Mouse (Mus musculus) heart, postnatal 0 days (tissue): ENCODE results near the gene Sars2. TPM values are rescaled to one million over a fixed set of nuclear protein-coding genes. Genes with fewer than 3 reads are reported as not detected.
A peak's percentile ranks its signal among the peaks of the same experiment; 100 is the strongest.

Experiments
- ATAC-seq: fragments of 200-750 bp; cut with Nextera tagmentation; 2 replicates; pipeline ENCODE4 v1.8.0; 2017; ENCODE audit warnings: low read depth, moderate number of reproducible peaks, moderate library complexity; ENCODE audit not compliant: insufficient read depth
- DNase-seq: peaks from one replicate; pipeline ENCODE4 v3.0.0-alpha.2; 2016; ENCODE audit warnings: low spot score
- H3K27ac ChIP-seq: fragments of 300-500 bp; sonication (generic); 2 replicates; pipeline ENCODE4 v1.5.1; 2014; ENCODE audit warnings: low read depth, mild to moderate bottlenecking
- H3K27me3 ChIP-seq: fragments of 300-500 bp; sonication (generic); 2 replicates; pipeline ENCODE4 v1.6.1; 2014; ENCODE audit warnings: low read length, mixed read lengths; ENCODE audit not compliant: control insufficient read depth, insufficient read depth
- H3K36me3 ChIP-seq: fragments of 300-500 bp; sonication (generic); replicated peaks from 2 replicates; pipeline ENCODE4 v1.6.1; 2014; ENCODE audit warnings: low read length, mixed read lengths; ENCODE audit not compliant: control insufficient read depth, insufficient read depth
- H3K4me1 ChIP-seq: fragments of 300-500 bp; sonication (generic); 2 replicates; pipeline ENCODE4 v1.6.1; 2014; ENCODE audit warnings: antibody characterized with exemption; ENCODE audit not compliant: control insufficient read depth, insufficient read depth
- H3K4me2 ChIP-seq: fragments of 300-500 bp; sonication (generic); 2 replicates; pipeline ENCODE4 v1.6.1; 2014; ENCODE audit warnings: low read depth, mild to moderate bottlenecking, low read length, moderate library complexity
- H3K4me3 ChIP-seq: fragments of 300-500 bp; sonication (generic); 2 replicates; pipeline ENCODE4 v1.5.1; 2014; ENCODE audit warnings: low read depth, low read length
- H3K9ac ChIP-seq: fragments of 300-500 bp; sonication (generic); replicated peaks from 2 replicates; pipeline ENCODE4 v1.6.1; 2014; ENCODE audit warnings: low read depth, low read length, mixed read lengths
- H3K9me3 ChIP-seq: fragments of 300-500 bp; sonication (generic); replicated peaks from 2 replicates; pipeline ENCODE4 v1.6.1; 2016; ENCODE audit warnings: low read length; ENCODE audit not compliant: control insufficient read depth
- CTCF ChIP-seq: IDR thresholded peaks from 2 replicates; pipeline ENCODE4 v1.5.1; 2016; ENCODE audit warnings: antibody characterized with exemption, control low read depth, low read depth
- EP300 ChIP-seq: IDR thresholded peaks from 2 replicates; pipeline ENCODE4 v1.6.1; 2016; ENCODE audit warnings: antibody characterized with exemption, low read depth
- WGBS: fragments of 180-500 bp; shearing (Covaris S2); extraction: QIAGEN DNeasy Blood & Tissue Kit; methylation state at CpG from one replicate; pipeline ENCODE4 v1.1.7; 2014; 5-methylcytosine and 5-hydroxymethylcytosine counted together
- polyA plus RNA-seq: library from polyadenylated mRNA; unstranded; fragments of >200 nt; fragmentation: Nextera tagmentation; extraction: Ambion mirVana; gene quantifications from 2 replicates; pipeline ENCODE4 v1.2.1, GENCODE M21; 2015
- total RNA-seq: library from RNA; depleted of rRNA; stranded (reverse); fragments of >200 nt; gene quantifications from 2 replicates; pipeline ENCODE4 v1.2.3, GENCODE M21; 2014; ENCODE audit warnings: low replicate concordance

The Sars2 gene
- total and polyA plus RNA-seq, 2 experiments from 2014 or later, result 17.0 to 22.6 TPM

DNA sequence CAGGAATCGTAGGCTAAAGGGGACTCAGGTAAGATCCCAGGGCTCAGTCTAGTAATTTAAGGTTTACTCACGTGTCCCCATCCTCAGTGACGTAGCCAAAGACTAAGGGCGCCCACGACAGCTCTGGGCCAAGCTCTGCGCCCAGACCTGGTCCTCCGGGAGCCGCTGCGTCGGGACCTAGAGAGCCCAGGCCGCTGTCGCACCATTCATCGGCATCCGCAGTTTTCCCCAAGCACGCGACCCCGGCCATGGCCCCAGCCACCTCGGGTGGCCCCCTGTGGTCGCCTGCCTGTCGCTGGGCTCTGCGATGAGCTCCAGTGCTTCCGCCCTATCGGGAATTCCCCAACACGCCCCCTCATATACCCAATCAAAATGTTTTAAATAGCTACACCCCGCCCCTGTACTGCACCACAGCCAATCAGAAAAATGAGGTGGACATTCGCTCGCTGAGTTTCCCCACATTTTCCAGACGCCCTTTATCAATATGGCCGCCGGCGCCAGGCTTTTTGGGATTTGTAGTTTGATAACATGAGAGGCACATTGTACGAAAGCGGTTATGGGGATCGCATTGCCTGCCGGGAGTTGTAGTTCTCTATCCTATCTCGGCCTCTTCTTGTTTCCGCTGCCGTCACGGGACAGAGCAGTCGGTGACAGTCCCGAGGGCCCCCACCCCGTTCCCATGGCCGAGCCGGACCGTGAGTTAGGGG lies 24.5 kb downstream of the Sars2 start, which contains the start of gene Sirt2:
Gene Sirt2 (plus strand): TSS at position 563 of the 707 bp plus-strand sequence.
- no peaks in the 10 kb centered on the region for H3K27me3 ChIP-seq
- DNase-seq (peak; percentile 99), ATAC-seq (peak; percentile 98)
- peaks cover 11% of the 10 kb centered on the region for H3K36me3 ChIP-seq
- H3K4me3 ChIP-seq, result peak within 1 kb of the TSS; percentile 63
- no peaks in the 10 kb centered on the region for H3K9me3 ChIP-seq
- TF ChIP-seq EP300 (no peak), CTCF (0 out of 2 replicates have a peak, but pooled peaks have one; percentile 6)
- H3K4me2 ChIP-seq, result peak within 1 kb of the TSS; percentile 81
- peak within 1 kb of the TSS; percentile 35 for H3K27ac ChIP-seq
- peak within 1 kb of the TSS; percentile 73 for H3K9ac ChIP-seq
- under 1% methylated on average over 45 of the region's 45 CpGs for WGBS
- peaks cover 15% of the 10 kb centered on the region for H3K4me1 ChIP-seq

DNA sequence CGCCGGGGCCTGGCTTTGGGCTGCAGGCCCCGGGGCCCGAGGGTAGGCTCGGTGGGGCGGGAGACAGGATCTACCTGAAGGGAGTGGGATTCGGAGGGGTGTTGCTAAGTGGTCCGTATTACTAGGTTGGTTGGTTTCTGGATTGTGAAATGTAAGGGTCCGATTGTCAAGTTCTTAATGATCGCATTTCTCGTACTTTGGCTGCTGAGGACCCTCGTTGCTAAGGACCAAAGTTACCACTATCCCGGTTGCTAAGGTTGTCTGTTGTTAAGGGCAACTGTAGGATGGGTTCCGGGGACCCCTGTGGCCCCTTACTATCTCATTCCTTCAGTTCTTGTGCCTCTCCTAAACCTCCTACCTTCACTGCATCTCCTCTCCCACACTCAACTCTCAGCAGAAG lies 25.1 kb downstream of the Sars2 start:
- Histone ChIP-seq H3K27me3 (no peaks in the 10 kb centered on the region), H3K4me2 (peak overlapping the region; percentile 81), H3K27ac (no peak overlapping the region), H3K4me3 (peak overlapping the region; percentile 63), H3K4me1 (peaks cover 15% of the 10 kb centered on the region), H3K9me3 (no peaks in the 10 kb centered on the region), H3K9ac (peak overlapping the region; percentile 73), H3K36me3 (peaks cover 5% of the 10 kb centered on the region; the same call in 1 of the 2 replicates)
- 4% methylated on average over 14 of the region's 14 CpGs for WGBS
- DNase-seq (no peak), ATAC-seq (no peak)
- TF ChIP-seq EP300 (no peak), CTCF (no peak)

DNA sequence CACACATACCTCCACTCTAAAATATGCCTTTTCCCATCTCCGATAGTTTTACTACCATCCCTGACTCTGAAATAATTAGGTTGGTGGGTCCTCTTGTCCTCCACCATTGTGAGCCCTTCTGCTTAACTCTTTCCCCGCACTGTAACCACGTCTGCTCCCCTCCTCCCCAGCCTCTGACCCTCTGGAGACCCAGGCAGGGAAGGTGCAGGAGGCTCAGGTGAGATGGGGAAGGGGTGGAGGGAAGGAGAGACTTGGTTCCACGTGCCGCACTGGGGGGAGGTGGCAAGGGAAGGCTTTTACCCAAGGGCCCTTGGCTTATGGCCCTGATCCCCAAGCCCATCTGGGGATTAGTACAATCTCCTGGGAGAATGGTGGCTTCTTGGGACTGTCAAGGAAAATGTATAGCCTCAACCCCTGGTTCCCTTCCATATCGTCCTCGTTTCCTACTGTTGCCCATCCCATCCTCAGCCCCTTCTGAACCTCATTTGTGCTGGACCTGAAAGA lies 25.7 kb downstream of the Sars2 start, which contains the start of gene Nfkbib:
Gene Nfkbib (minus strand): TSS at position 51 of the 504 bp plus-strand sequence.
- 61% methylated on average over 7 of the region's 7 CpGs for WGBS
- TF ChIP-seq EP300 (no peak), CTCF (no peak)
- ATAC-seq (no peak), DNase-seq (no peak)
- Histone ChIP-seq H3K4me2 (peak within 1 kb of the TSS; percentile 81), H3K27ac (no peak within 1 kb of the TSS; the same call in 1 of the 2 replicates), H3K4me3 (peak within 1 kb of the TSS; percentile 63), H3K27me3 (no peaks in the 10 kb centered on the region), H3K9ac (peak within 1 kb of the TSS; percentile 73), H3K9me3 (no peaks in the 10 kb centered on the region), H3K36me3 (0 out of 2 replicates have a peak, but pooled peaks cover 3% of the 10 kb centered on the region), H3K4me1 (peaks cover 15% of the 10 kb centered on the region)

DNA sequence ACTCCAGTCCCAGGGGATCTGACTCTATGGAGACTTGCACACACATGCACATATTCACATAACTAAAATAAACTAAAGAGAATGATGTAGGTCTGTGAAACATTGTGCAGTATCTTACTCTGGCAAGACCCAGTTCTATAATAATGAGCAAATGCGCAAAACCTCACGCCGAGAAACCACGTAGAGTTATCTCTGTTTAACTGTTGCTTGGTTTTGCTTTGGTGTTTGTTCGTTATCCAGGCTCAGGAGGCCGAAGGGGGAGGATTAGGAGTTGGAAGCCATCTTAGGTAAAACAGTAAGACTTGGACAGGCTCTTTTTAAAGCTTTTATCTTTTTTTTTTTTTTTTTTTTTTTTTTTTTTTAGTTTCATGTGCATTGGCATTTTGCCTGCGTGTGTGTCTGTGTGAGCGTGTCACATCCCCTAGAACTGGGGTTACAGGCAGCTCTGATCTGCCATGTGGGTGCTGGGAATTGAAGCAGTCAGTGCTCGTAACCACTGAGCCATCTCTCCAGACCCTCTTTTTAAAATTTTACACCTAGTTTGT lies 27.7 kb downstream of the Sars2 start:
- no peaks in the 10 kb centered on the region for H3K36me3 ChIP-seq
- no peak overlapping the region for H3K4me2 ChIP-seq
- H3K27ac ChIP-seq, result no peak overlapping the region
- H3K4me1 ChIP-seq, result peaks cover 15% of the 10 kb centered on the region
- ATAC-seq (no peak), DNase-seq (no peak)
- no peak for TF ChIP-seq CTCF
- no peak for TF ChIP-seq EP300
- H3K4me3 ChIP-seq, result no peak overlapping the region
- H3K9me3 ChIP-seq, result no peaks in the 10 kb centered on the region
- H3K27me3 ChIP-seq, result no peaks in the 10 kb centered on the region
- no peak overlapping the region for H3K9ac ChIP-seq
- 89% methylated on average over 9 of the region's 9 CpGs for WGBS

DNA sequence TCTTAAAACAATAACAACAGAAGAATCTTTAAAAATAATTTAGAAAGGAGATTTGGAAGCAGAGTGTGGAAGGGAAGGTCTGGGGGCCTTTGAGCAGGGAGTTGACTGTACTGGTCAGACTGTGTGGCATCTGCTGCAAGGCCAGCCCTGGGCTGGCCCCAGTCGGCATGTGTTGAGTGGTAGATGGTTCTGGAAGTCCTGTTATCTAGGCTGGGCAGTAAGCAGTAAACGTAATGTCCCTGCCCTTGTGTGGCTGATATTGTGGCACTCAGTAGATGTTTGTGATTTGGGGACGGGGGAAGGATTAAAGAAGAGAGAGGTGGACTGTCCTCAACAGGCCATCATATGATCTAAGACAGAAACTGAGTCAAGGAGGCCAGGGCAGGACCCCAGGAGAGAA lies 28.5 kb downstream of the Sars2 start:
- no peak overlapping the region for H3K27ac ChIP-seq
- H3K4me2 ChIP-seq, result no peak overlapping the region
- WGBS, result 68% methylated on average over 3 of the region's 3 CpGs
- peaks cover 13% of the 10 kb centered on the region for H3K4me1 ChIP-seq
- H3K4me3 ChIP-seq, result no peak overlapping the region
- no peak overlapping the region for H3K9ac ChIP-seq
- H3K9me3 ChIP-seq, result no peaks in the 10 kb centered on the region
- DNase-seq (no peak), ATAC-seq (no peak)
- H3K27me3 ChIP-seq, result no peaks in the 10 kb centered on the region
- H3K36me3 ChIP-seq, result no peaks in the 10 kb centered on the region
- TF ChIP-seq EP300, result no peak
- TF ChIP-seq CTCF, result no peak
